Mouse (Mus musculus) liver, adult 2 months (tissue): Measurements from ENCODE around the gene 1110008P14Rik. TPM values are rescaled to one million over a fixed set of nuclear protein-coding genes. Genes with fewer than 3 reads are reported as not detected.
A peak's percentile ranks its signal among the peaks of the same experiment; 100 is the strongest.

Source experiments
- DNase-seq: peaks from one replicate; pipeline ENCODE4 v3.0.0-alpha.2; 2011; ENCODE audit warnings: low read depth, low spot score; ENCODE audit errors: extremely low read depth
- H3K27ac ChIP-seq: fragments of 200-500 bp; replicated peaks from 2 replicates; pipeline ENCODE4 v1.5.1; 2012; ENCODE audit warnings: low read depth, mild to moderate bottlenecking, control low read depth, inconsistent platforms, low read length; ENCODE audit not compliant: insufficient read depth
- H3K27me3 ChIP-seq: fragments of 200-500 bp; 2 replicates; pipeline ENCODE4 v1.6.1; 2012; ENCODE audit warnings: mild to moderate bottlenecking, moderate library complexity, low read length, inconsistent platforms; ENCODE audit not compliant: control insufficient read depth, insufficient read depth
- H3K36me3 ChIP-seq: fragments of 200-500 bp; 2 replicates; pipeline ENCODE4 v1.6.1; 2012; ENCODE audit warnings: low read length, inconsistent platforms; ENCODE audit not compliant: control insufficient read depth, insufficient read depth
- H3K4me1 ChIP-seq: fragments of 200-500 bp; 2 replicates; pipeline ENCODE4 v1.6.1; 2011; ENCODE audit warnings: low read length; ENCODE audit not compliant: control insufficient read depth, insufficient read depth
- H3K4me3 ChIP-seq: fragments of 200-500 bp; 2 replicates; pipeline ENCODE4 v1.5.1; 2011; ENCODE audit warnings: low read depth, mild to moderate bottlenecking, control low read depth, low read length, moderate library complexity; ENCODE audit not compliant: insufficient read depth
- H3K79me2 ChIP-seq: fragments of 200-500 bp; 2 replicates; pipeline ENCODE4 v1.6.1; 2012; ENCODE audit warnings: inconsistent platforms, mild to moderate bottlenecking, low read length, moderate library complexity; ENCODE audit not compliant: control insufficient read depth, insufficient read depth
- H3K9ac ChIP-seq: fragments of 200-500 bp; 2 replicates; pipeline ENCODE4 v1.6.1; 2012; ENCODE audit warnings: low read depth, mild to moderate bottlenecking, control low read depth, inconsistent platforms, low read length
- CTCF ChIP-seq: fragments of 200-500 bp; IDR thresholded peaks from 2 replicates; pipeline ENCODE4 v1.5.1; 2011; ENCODE audit warnings: low read depth, low read length, control low read depth
- POLR2A ChIP-seq: fragments of 200-500 bp; IDR thresholded peaks from 2 replicates; pipeline ENCODE4 v1.6.1; 2011; ENCODE audit warnings: low read length, control low read depth; ENCODE audit not compliant: insufficient read depth; ENCODE audit errors: extremely low read depth
- WGBS: fragments of 180-500 bp; shearing (Covaris S2); methylation state at CpG from one replicate; pipeline ENCODE4 v1.1.7; 2018; 5-methylcytosine and 5-hydroxymethylcytosine counted together
- polyA plus RNA-seq: library from polyadenylated mRNA; depleted of rRNA; stranded (reverse); fragments of >200 nt; gene quantifications from 2 replicates; pipeline ENCODE4 v1.2.3, GENCODE M21; 2012
- total RNA-seq: library from RNA; depleted of rRNA; stranded (reverse); fragments of >200 nt; gene quantifications from 2 replicates; pipeline ENCODE4 v1.2.3, GENCODE M21; 2014

1110008P14Rik gene
- total and polyA plus RNA-seq, 2 experiments = 32.5 to 103 TPM

DNA sequence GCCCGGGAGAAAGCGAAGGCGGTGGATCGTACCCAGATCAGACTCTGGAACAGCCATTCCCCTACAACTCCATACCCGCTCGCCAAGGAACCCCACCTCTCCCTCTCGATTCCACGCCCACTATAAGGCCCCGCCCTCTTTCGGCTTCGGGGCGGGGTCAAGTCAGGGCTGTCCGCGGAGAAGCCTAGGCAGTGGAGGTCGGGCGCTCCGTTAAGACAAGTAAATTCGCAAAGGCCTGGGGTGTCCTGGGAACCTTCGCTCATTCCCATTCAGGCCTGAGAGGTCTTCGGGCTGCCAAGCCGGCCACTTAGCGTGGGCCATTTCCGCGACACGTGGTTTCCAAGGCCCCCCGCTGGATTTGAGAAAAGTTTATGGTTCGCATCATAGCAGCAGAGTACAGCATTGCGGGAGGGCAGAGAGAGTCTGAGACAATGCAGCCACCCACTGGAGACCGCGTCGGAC is 13.8 kb upstream of the 1110008P14Rik start, which contains the start of gene Ptges2:
Ptges2 (plus strand) TSS at position 413 of the 462 bp plus-strand sequence.
- DNase-seq = peak; percentile 77
- under 1% methylated on average over 31 of the region's 31 CpGs for WGBS
- TF ChIP-seq CTCF (no peak), POLR2A (peak; percentile 65; the same call in 1 of the 2 replicates)
- Histone ChIP-seq H3K79me2 (peaks cover 8% of the 10 kb centered on the region; the same call in 1 of the 2 replicates), H3K4me1 (peaks cover 8% of the 10 kb centered on the region), H3K4me3 (peak within 1 kb of the TSS; percentile 75), H3K27me3 (no peaks in the 10 kb centered on the region), H3K36me3 (no peaks in the 10 kb centered on the region), H3K9ac (peak within 1 kb of the TSS; percentile 86), H3K27ac (peak within 1 kb of the TSS; percentile 82)

DNA sequence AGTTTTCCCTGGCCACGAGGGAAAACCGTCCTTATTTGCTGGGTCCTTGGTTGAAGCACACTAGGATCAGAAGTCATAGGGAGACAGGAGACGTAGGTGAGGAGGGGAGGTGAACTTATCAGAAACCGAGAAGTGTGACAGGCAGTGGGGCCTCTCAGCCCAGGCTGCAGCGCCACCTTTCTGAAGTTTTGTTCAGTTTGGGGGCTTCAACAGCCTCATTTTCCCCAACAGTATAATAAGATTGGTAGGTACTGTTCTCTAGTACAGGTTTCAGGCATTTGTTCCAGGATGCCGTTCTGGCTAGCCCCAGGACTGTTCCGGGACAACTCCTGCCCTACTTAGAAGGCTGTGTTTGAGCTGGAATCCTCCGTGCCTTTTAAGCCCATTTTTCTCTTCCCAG is 13.2 kb upstream of the 1110008P14Rik start:
- TF ChIP-seq POLR2A = no peak
- TF ChIP-seq CTCF = peak; percentile 56
- DNase-seq = no peak
- peak overlapping the region; percentile 37 for H3K27ac ChIP-seq
- peak overlapping the region; percentile 68 for H3K9ac ChIP-seq
- 7% methylated on average over 8 of the region's 8 CpGs for WGBS
- H3K4me3 ChIP-seq = peak overlapping the region; percentile 75
- H3K79me2 ChIP-seq = peaks cover 8% of the 10 kb centered on the region; the same call in 1 of the 2 replicates
- H3K27me3 ChIP-seq = no peaks in the 10 kb centered on the region
- peaks cover 8% of the 10 kb centered on the region for H3K4me1 ChIP-seq
- H3K36me3 ChIP-seq = no peaks in the 10 kb centered on the region

DNA sequence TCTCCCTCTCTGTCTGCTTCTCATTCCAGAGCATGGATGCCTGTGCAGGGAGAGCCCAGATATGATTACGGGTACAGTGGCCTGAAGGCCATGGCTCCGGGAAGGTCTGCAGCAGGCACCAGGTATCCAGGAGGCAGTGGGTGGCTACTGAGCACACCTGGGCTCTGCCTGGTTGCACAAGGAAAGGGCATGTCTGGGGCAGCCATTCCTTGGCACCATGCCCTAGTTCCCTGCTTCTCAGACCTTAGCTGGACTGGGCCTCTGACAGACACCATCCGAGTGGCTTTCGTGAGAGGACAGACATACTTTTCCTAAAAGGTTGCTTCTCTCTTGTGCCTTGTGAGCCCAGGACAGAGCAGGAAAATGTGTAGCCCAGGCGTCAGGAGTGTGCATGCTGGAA is 10.3 kb upstream of the 1110008P14Rik start:
- H3K27ac ChIP-seq = no peak overlapping the region

DNA sequence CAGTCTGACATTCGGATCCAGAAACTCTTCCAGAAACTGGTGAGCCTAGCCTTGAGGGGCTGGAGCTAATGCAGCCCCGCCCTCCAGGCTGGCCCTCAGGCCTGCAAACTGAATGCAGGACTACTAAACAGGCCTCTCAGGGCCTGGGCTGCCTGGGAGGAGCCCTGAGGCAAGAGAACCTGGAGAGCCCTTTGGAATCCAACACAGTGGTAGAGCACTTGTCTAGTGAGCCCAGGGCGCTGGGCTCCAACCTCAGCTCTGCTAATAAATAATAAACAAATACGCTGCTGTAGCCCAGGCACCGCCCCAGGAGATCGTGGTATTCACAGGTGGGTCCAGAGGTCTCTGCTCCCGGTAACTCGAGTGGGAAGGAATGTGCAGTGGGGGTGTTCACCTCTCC is 9.1 kb upstream of the 1110008P14Rik start:
- H3K9ac ChIP-seq = no peak overlapping the region
- WGBS = 85% methylated on average over 8 of the region's 8 CpGs
- DNase-seq = no peak
- no peak overlapping the region for H3K4me3 ChIP-seq
- no peak overlapping the region for H3K27ac ChIP-seq
- no peaks in the 10 kb centered on the region for H3K36me3 ChIP-seq
- no peaks in the 10 kb centered on the region for H3K27me3 ChIP-seq
- no peak for TF ChIP-seq CTCF
- TF ChIP-seq POLR2A = no peak
- no peaks in the 10 kb centered on the region for H3K79me2 ChIP-seq
- H3K4me1 ChIP-seq = peaks cover 7% of the 10 kb centered on the region

More for the DNA sequence above, 10.3 kb upstream of the 1110008P14Rik start:
- Histone ChIP-seq H3K36me3 (no peaks in the 10 kb centered on the region), H3K9ac (no peak overlapping the region), H3K27me3 (no peaks in the 10 kb centered on the region), H3K4me3 (no peak overlapping the region), H3K79me2 (peaks cover 3% of the 10 kb centered on the region; the same call in 1 of the 2 replicates), H3K4me1 (peaks cover 11% of the 10 kb centered on the region)
- WGBS = 59% methylated on average over 5 of the region's 5 CpGs
- TF ChIP-seq CTCF = no peak
- no peak for TF ChIP-seq POLR2A
- DNase-seq = peak; percentile 43

DNA sequence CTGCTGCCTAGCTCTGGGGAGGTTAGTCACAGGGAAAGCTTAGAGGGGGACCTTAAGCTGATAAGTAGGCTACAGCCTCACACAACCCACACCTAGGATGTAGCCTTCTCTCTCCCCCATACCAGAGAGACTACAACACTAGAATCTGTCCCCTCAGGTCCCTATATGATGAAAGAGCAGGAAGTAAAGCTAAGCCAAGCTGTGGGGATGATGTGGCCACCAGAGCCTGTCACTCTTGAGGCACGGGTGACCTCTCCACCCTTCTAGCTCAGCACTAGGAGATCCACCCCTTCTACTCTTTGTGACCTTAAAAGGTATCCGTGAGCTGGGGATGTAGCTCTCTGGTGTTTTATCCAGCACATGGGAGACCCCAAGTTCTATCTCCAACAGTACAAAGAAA is 7.4 kb upstream of the 1110008P14Rik start:
- no peak overlapping the region for H3K9ac ChIP-seq
- peaks cover 5% of the 10 kb centered on the region for H3K4me1 ChIP-seq
- H3K27me3 ChIP-seq = no peaks in the 10 kb centered on the region
- DNase-seq = no peak
- no peak overlapping the region for H3K27ac ChIP-seq
- no peaks in the 10 kb centered on the region for H3K79me2 ChIP-seq
- H3K4me3 ChIP-seq = no peak overlapping the region
- no peak for TF ChIP-seq POLR2A
- no peak for TF ChIP-seq CTCF
- WGBS = 51% methylated on average over 2 of the region's 2 CpGs
- H3K36me3 ChIP-seq = no peaks in the 10 kb centered on the region

DNA sequence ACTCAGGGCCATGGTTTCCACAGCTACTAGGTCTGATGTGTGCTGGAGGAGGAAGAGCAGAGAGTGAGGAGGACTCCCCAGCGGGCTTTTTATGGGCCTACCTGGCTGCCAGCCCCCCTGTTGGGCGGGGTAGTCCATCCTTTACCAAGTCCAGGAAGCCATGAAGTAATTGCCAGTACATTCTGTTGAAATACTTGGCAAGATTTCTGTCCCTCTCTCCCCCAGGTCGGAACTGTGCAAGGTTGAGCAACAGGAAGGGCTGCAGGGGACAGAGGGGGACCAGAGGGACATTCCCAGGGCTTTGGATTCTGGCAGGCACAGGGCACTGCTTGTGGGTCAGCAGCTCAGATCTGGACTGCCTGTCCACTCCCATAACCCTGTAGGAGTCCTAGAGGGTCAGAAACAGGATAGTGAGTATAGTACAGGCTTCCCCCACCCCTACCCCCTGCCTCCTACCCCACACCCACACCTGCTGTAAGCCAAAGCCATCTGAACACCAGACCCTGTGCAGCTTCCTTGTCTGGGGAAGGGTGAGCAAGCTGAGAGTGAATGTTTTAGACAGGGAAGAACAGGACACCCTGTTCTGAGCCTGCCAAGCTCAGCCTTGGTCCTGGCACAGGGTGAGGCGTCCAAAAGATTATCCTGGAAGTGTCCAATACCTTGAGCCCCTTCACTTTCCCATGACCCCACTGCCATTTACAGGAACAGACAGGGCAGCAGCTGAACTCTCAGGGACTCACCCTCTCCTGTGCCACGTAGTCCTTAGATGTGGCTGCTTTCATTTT is 6.2 kb upstream of the 1110008P14Rik start, which contains the start of gene Lcn2:
Lcn2 (minus strand) TSS at position 547 of the 785 bp plus-strand sequence.
- peaks cover 5% of the 10 kb centered on the region for H3K4me1 ChIP-seq
- peak; percentile 85 for DNase-seq
- H3K27ac ChIP-seq = no peak within 1 kb of the TSS; the same call in 1 of the 2 replicates
- H3K9ac ChIP-seq = no peak within 1 kb of the TSS
- 13% methylated on average over 5 of the region's 5 CpGs for WGBS
- no peaks in the 10 kb centered on the region for H3K36me3 ChIP-seq
- no peaks in the 10 kb centered on the region for H3K27me3 ChIP-seq
- no peaks in the 10 kb centered on the region for H3K79me2 ChIP-seq
- TF ChIP-seq CTCF = no peak
- H3K4me3 ChIP-seq = no peak within 1 kb of the TSS
